ENCODE assay signal across 8 mouse cellular contexts in the genomic region with DNA sequence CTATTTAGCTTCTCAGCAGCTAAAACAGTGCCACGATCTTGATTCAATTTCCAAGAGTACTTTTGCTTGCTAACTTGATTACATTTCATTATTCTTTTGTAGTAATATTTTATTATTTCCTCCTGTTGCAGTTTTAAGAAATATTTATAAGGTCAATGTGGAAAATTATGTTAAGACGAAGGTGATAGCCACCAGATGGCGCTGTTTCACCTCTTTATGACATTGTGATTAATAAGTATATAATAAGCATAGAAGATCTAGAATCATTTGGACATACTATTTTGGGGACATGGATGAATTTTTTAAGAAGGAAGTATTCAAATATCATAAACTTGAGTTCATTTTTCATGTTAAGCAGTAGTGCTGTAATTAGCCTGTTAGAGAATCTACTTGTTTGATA.
DNase-seq lines count a peak whose midpoint lies in the region; ATAC-seq and TF ChIP-seq lines count a peak whose summit lies in the region.

No protein-coding gene starts in this region.

- no peak overlapping the region for H3K27ac ChIP-seq in MEL (ENCODE audit: control insufficient read depth, low read depth, low read length)

- H3K9ac ChIP-seq in MEL (ENCODE audit: control insufficient read depth, low read depth, low read length, poor library complexity, severe bottlenecking), result no peak overlapping the region

- no peaks in the 10 kb centered on the region for H3K27me3 ChIP-seq in MEL (ENCODE audit: control insufficient read depth in 1 of 2, insufficient read depth in 2 of 2, low read length in 2 of 2)

- 0 out of 2 replicates have a peak, but pooled peaks have one; percentile 22 for ATAC-seq in common myeloid progenitor, adult 5-6 weeks (replicated peaks; ENCODE audit: low read depth, poor library complexity, severe bottlenecking)

- TF ChIP-seq RAD21 in MEL (IDR thresholded peaks at IDR 0.05; ENCODE audit: low read depth, low read length), result peak; percentile 79

- peak in 2 of 3 experiments; percentile 34 to 81; a peak in 4 of 6 replicates for TF ChIP-seq CTCF in MEL (IDR thresholded peaks at IDR 0.05 in 2 of 3, conservative IDR thresholded peaks at IDR 0.05 in 1 of 3; ENCODE audit: control insufficient read depth in 1 of 3, insufficient read depth in 1 of 3, low read depth in 2 of 3, low read length in 3 of 3, poor library complexity in 1 of 3, severe bottlenecking in 1 of 3)
- TF ChIP-seq CTCF in lung, adult 2 months (IDR thresholded peaks at IDR 0.05; ENCODE audit: insufficient read depth, low read length), result peak; percentile 35; the same call in 1 of the 2 replicates

- TF ChIP-seq EP300 in MEL (IDR thresholded peaks at IDR 0.05; ENCODE audit: low read depth in 1 of 2, low read length in 2 of 2), result no peak

- H3K9me3 ChIP-seq in MEL (replicated peaks; ENCODE audit: insufficient read depth, low read length), result no peaks in the 10 kb centered on the region

- no peak for TF ChIP-seq POLR2A in MEL (IDR thresholded peaks at IDR 0.05; ENCODE audit: control insufficient read depth in 1 of 2, insufficient read depth in 1 of 2, low read depth in 1 of 2, low read length in 2 of 2, poor library complexity in 1 of 2)
- TF ChIP-seq POLR2A in lung, adult 2 months (IDR thresholded peaks at IDR 0.05; ENCODE audit: borderline replicate concordance, extremely low read depth, low read depth, low read length), result no peak

- peak; percentile 66 for DNase-seq in adrenal gland, postnatal 14 days
- no peak for DNase-seq in adrenal gland, adult 8-10 months
- peak; percentile 17 to 73 for DNase-seq in left cerebral cortex, postnatal 14 days (ENCODE audit: low spot score in 2 of 2)
- no peak for DNase-seq in left cerebral cortex, adult 11 months (ENCODE audit: low spot score)
- DNase-seq in MEL (ENCODE audit: low read depth, low spot score), result peak; percentile 80
- DNase-seq in lung, adult 2 months, result no peak
- DNase-seq in frontal cortex, postnatal 10 days (ENCODE audit: low spot score in 2 of 2), result no peak

- H3K4me1 ChIP-seq in MEL (ENCODE audit: control insufficient read depth in 1 of 2, insufficient read depth in 2 of 2, low read length in 2 of 2), result no peaks in the 10 kb centered on the region
- H3K4me1 ChIP-seq in lung, adult 2 months (ENCODE audit: control insufficient read depth, insufficient read depth, low read length), result no peaks in the 10 kb centered on the region

- 27% methylated on average over 3 of the region's 3 CpGs for WGBS in lung, adult 2 months

- H3K79me2 ChIP-seq in MEL (ENCODE audit: control insufficient read depth, insufficient read depth, low read length, poor library complexity), result no peaks in the 10 kb centered on the region

- H3K36me3 ChIP-seq in MEL (ENCODE audit: control insufficient read depth in 1 of 2, insufficient read depth in 2 of 2, low read length in 2 of 2), result no peaks in the 10 kb centered on the region; a peak in 1 of 4 replicates

- no peak overlapping the region for H3K4me3 ChIP-seq in MEL (ENCODE audit: control insufficient read depth in 1 of 2, insufficient read depth in 1 of 2, low read depth in 2 of 2, low read length in 2 of 2)
- H3K4me3 ChIP-seq in lung, adult 2 months (replicated peaks; ENCODE audit: extremely low read depth, low read depth, low read length), result no peak overlapping the region

- intact Hi-C loops in left cerebral cortex, postnatal 14 days (cut with DNase I), result loop anchor here (5.0 kb wide), 1 partner anchor 622 kb away; no protein-coding TSS in a partner anchor

TF ChIP-seq in MEL, 35 proteins besides CTCF, POLR2A, EP300 and RAD21:
- TF ChIP-seq ZC3H11A (IDR thresholded peaks at IDR 0.05; ENCODE audit: low read depth, low read length) (peak; percentile 63), MYB (IDR thresholded peaks at IDR 0.05; ENCODE audit: low read depth, low read length) (no peak), TBP (IDR thresholded peaks at IDR 0.05; ENCODE audit: low read depth, low read length) (no peak), ZMIZ1 (IDR thresholded peaks at IDR 0.05; ENCODE audit: low read depth, low read length) (no peak), JUND (IDR thresholded peaks at IDR 0.05; ENCODE audit: low read depth, low read length) (no peak), POLR2AphosphoS5 (IDR thresholded peaks at IDR 0.05; ENCODE audit: borderline replicate concordance, low read depth, low read length) (no peak), SMC3 (IDR thresholded peaks at IDR 0.05; ENCODE audit: low read depth, low read length) (peak; percentile 75), TAL1 (IDR thresholded peaks at IDR 0.05; ENCODE audit: low read length) (no peak)

Comparison
In these comparisons a context has a peak if more than half of its experiments do, and no peak if none do; other contexts are left out.
1. DNase-seq: peak in adrenal gland, postnatal 14 days (single experiment), left cerebral cortex, postnatal 14 days (2 of 2) and MEL (single experiment); none in adrenal gland, adult 8-10 months (single experiment), left cerebral cortex, adult 11 months (single experiment), lung, adult 2 months (single experiment) and frontal cortex, postnatal 10 days (0 of 2).